Mouse (Mus musculus): Measurements from ENCODE around the gene Tmem8. TPM values are rescaled to one million over a fixed set of nuclear protein-coding genes. Genes with fewer than 3 reads are reported as not detected.

Gene Tmem8
- 1.5 and 1.9 TPM in 2 replicates for polyA plus RNA-seq (2014; fragmentation: Nextera tagmentation; extraction: Ambion mirVana)

DNA sequence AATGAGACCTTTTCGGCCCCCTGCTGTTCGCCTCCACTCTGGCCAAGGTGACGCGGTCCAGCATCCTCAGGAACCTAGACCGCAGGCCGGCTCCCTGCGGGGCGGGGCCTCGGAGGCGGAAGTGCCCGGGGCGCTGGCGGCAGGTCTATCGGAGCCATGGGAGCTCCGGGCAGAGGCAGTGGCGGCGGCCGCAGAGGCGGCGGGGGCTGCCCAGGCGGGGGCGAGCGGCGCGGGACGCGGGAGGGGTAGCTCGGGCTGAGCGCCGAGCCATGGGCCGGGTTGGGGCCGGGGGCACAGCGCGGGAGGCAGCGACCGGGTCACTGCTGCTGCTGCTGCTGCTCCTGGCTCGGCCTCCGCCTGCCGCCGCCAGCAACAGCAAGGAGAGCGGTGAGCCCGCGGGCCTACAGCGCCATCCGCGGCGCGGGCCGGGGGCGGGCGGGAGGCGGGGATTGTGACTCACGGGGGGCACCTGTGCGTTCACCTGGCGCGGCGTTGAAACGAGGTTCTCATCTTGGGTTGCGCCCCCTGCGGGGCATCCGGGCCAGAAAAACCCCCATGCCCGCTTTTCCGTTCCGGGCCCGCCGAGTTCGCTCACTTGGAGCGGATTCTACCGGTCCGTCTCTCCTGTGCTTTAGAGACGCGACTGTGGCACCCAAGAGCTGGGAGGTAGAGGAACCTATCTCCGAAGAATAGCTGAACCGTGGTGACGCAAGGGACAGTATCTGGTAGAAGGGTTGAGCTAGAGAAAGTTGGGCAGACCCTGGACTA lies at the start of gene Tmem8:
Gene Tmem8 (plus strand): TSS at position 119 of the 768 bp plus-strand sequence.
- under 1% methylated on average over 67 of the region's 75 CpGs for WGBS

GRCm38 (mm10) chr17:26064916-26065315 lies 48.2 kb upstream of the Tmem8 start:
- Histone ChIP-seq H3K9me3 (replicated peaks; ENCODE audit: control insufficient read depth, low read length) (no peaks in the 10 kb centered on the region), H3K9ac (ENCODE audit: low read length) (peak overlapping the region; percentile 47), H3K27ac (ENCODE audit: low read depth, low read length) (no peak overlapping the region), H3K4me2 (ENCODE audit: low read length) (peak overlapping the region; percentile 29), H3K36me3 (ENCODE audit: control insufficient read depth, insufficient read depth, low read length) (peaks cover 36% of the 10 kb centered on the region), H3K27me3 (replicated peaks; ENCODE audit: control insufficient read depth, insufficient read depth, low read length) (no peaks in the 10 kb centered on the region), H3K4me3 (ENCODE audit: low read depth, low read length) (peak overlapping the region; percentile 6; the same call in 1 of the 2 replicates), H3K4me1 (ENCODE audit: control insufficient read depth, insufficient read depth, low read length) (peaks cover 25% of the 10 kb centered on the region)
- DNase-seq (ENCODE audit: low spot score) (no peak), ATAC-seq (no peak)
- 81% methylated on average over 6 of the region's 6 CpGs for WGBS

More for the DNA sequence above, at the start of gene Tmem8:
- peak within 1 kb of the TSS; percentile 79 for H3K9ac ChIP-seq (ENCODE audit: low read length)
- H3K4me1 ChIP-seq (ENCODE audit: control insufficient read depth, insufficient read depth, low read length): peaks cover 7% of the 10 kb centered on the region; the same call in 1 of the 2 replicates
- ATAC-seq: peak; percentile 76
- peaks cover 26% of the 10 kb centered on the region for H3K27me3 ChIP-seq (replicated peaks; ENCODE audit: control insufficient read depth, insufficient read depth, low read length)
- peak; percentile 52 for DNase-seq (ENCODE audit: low spot score)
- H3K36me3 ChIP-seq (ENCODE audit: control insufficient read depth, insufficient read depth, low read length): no peaks in the 10 kb centered on the region
- peak within 1 kb of the TSS; percentile 95 for H3K4me2 ChIP-seq (ENCODE audit: low read length)
- peak within 1 kb of the TSS; percentile 72 for H3K4me3 ChIP-seq (ENCODE audit: low read depth, low read length)
- H3K9me3 ChIP-seq (replicated peaks; ENCODE audit: control insufficient read depth, low read length): no peaks in the 10 kb centered on the region
- H3K27ac ChIP-seq (ENCODE audit: low read depth, low read length): no peak within 1 kb of the TSS; the same call in 1 of the 2 replicates

- 88% methylated on average over 7 of the region's 7 CpGs for WGBS
- H3K4me1 ChIP-seq (ENCODE audit: control insufficient read depth, insufficient read depth, low read length): peaks cover 28% of the 10 kb centered on the region
- no peak for ATAC-seq
Measured at GRCm38 (mm10) chr17:26066488-26067020, 46.5 kb upstream of the Tmem8 start.

DNA sequence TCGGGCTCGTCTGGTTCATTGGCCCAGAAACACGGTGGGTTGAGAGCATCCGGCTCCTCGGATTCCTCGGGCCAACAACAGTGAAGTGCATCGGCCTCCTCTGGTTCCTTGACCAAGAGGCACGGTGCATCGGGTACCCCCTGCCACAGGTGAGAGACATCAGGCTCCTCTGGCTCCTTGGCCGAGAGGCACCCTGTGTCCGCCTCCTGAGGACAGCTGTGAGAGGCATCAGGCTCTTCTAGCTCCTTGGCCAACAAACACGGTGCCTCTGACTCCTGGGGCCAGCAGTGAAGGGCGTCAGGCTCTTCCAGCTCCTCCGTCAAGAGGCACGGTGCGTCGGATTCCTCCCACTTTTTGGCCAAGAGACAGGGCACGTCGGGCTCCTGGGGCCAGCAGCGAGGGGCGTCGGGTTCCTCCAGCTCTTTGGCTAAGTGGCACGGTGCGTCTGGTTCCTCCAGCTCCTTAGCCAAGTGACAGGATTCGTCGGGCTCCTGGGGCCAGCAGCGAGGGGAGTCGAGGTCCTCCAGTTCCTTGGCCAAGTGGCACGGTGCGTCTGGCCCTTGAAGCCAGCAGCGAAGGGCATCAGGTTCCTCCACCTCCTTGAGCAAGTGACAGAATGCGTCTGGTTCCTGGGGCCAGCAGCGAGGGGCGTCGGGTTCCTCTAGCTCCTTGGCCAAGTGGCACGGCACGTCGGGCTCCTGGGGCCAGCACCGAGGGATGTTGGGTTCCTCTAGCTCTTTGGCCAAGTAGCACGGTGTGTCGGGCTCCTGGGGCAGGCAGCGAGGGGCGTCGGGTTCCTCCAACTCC lies 44.9 kb upstream of the Tmem8 start:
- under 1% methylated on average over 44 of the region's 44 CpGs for WGBS
- Histone ChIP-seq H3K27ac (ENCODE audit: low read depth, low read length) (peak overlapping the region; percentile 91), H3K9me3 (replicated peaks; ENCODE audit: control insufficient read depth, low read length) (no peaks in the 10 kb centered on the region), H3K4me2 (ENCODE audit: low read length) (peak overlapping the region; percentile 100), H3K27me3 (replicated peaks; ENCODE audit: control insufficient read depth, insufficient read depth, low read length) (no peaks in the 10 kb centered on the region), H3K4me1 (ENCODE audit: control insufficient read depth, insufficient read depth, low read length) (peaks cover 28% of the 10 kb centered on the region), H3K4me3 (ENCODE audit: low read depth, low read length) (peak overlapping the region; percentile 67), H3K9ac (ENCODE audit: low read length) (peak overlapping the region; percentile 97), H3K36me3 (ENCODE audit: control insufficient read depth, insufficient read depth, low read length) (peaks cover 19% of the 10 kb centered on the region)
- no peak; the same call in none of the 2 replicates for ATAC-seq
- peak; percentile 31 for DNase-seq (ENCODE audit: low spot score)

More at GRCm38 (mm10) chr17:26066488-26067020, 46.5 kb upstream of the Tmem8 start:
- H3K9ac ChIP-seq (ENCODE audit: low read length): peak overlapping the region; percentile 97
- no peaks in the 10 kb centered on the region for H3K9me3 ChIP-seq (replicated peaks; ENCODE audit: control insufficient read depth, low read length)
- no peaks in the 10 kb centered on the region for H3K27me3 ChIP-seq (replicated peaks; ENCODE audit: control insufficient read depth, insufficient read depth, low read length)
- peak overlapping the region; percentile 100 for H3K4me2 ChIP-seq (ENCODE audit: low read length)
- H3K36me3 ChIP-seq (ENCODE audit: control insufficient read depth, insufficient read depth, low read length): peaks cover 28% of the 10 kb centered on the region
- DNase-seq (ENCODE audit: low spot score): no peak
- no peak overlapping the region for H3K27ac ChIP-seq (ENCODE audit: low read depth, low read length)
- H3K4me3 ChIP-seq (ENCODE audit: low read depth, low read length): peak overlapping the region; percentile 67

DNA sequence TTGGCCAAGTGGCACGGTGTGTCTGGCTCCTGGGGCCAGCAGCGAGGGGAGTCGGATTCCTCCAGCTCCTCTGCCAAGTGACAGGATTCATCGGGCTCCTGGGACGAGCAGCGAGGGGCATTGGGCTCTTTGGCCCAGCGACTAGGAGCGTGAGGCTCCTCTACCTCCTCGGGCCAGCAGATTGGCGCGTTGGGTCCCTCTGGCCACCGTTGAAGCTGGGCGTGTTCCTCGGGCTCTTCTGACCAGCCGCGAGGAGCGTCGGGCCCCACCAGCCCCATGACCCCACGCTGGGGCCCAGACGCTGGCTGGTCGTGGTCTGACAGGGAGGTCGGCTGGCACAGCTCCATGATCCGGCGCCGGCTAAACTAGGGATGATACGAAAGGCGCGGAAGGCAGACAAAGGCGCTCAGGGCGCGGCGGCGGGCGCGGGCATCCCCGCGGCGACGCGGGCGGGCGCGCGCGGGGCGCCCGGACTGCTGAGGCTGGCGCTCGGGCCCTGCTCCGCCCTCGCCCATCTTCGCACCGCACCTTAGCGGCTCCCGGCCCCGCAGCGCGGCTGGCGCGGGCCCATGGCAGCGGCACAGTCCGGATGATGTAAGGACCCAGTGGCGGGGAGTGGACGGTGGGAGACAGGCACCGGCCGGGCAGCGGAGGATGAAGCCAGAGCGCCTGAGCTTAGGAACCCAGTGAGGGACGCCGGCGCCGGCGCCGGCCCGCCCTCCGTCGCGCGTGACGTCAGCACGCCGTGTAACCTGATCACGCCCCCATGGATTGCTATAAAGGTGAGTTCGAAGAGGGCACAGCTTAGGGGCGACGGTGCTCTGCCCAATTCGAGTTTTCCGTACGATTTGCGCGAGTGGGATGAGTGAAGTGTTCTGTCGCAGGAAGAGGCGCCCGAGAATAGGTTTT lies 44.0 kb upstream of the Tmem8 start, which contains the start of gene Rab11fip3:
Gene Rab11fip3 (minus strand): TSS at position 725 of the 909 bp plus-strand sequence.
- Histone ChIP-seq H3K36me3 (ENCODE audit: control insufficient read depth, insufficient read depth, low read length) (peaks cover 12% of the 10 kb centered on the region), H3K9ac (ENCODE audit: low read length) (peak within 1 kb of the TSS; percentile 97)
- under 1% methylated on average over 93 of the region's 94 CpGs for WGBS

DNA sequence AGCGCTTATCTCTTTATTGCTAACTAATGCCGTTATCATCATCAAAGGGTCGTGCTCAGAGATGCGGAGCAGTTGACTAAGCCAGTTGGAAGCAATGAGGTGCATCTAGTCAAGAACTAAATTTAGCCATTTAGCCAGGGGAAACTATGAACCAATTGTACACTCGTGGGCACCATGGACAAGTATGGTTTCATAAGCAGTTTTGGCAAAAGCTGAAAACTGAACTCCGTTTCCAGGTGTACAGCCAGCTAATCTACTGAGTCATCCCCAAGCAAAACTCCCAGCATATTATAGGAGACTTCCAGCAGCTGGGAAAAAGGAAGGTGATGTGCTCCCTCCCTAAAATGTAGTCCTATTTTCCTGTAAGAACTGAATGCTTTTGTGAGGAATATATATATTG lies 43.0 kb upstream of the Tmem8 start:
- no peak overlapping the region for H3K27ac ChIP-seq (ENCODE audit: low read depth, low read length)
- peaks cover 22% of the 10 kb centered on the region for H3K4me1 ChIP-seq (ENCODE audit: control insufficient read depth, insufficient read depth, low read length)
- H3K36me3 ChIP-seq (ENCODE audit: control insufficient read depth, insufficient read depth, low read length): peaks cover 2% of the 10 kb centered on the region
- WGBS: 41% methylated on average over 6 of the region's 6 CpGs
- H3K9ac ChIP-seq (ENCODE audit: low read length): 0 out of 2 replicates have a peak overlapping the region, but pooled peaks have one; percentile 13
- peak overlapping the region; percentile 100 for H3K4me2 ChIP-seq (ENCODE audit: low read length)
- peak overlapping the region; percentile 67 for H3K4me3 ChIP-seq (ENCODE audit: low read depth, low read length)
- H3K9me3 ChIP-seq (replicated peaks; ENCODE audit: control insufficient read depth, low read length): no peaks in the 10 kb centered on the region
- DNase-seq (ENCODE audit: low spot score) (no peak), ATAC-seq (no peak)
- H3K27me3 ChIP-seq (replicated peaks; ENCODE audit: control insufficient read depth, insufficient read depth, low read length): no peaks in the 10 kb centered on the region

More for the DNA sequence above, 44.0 kb upstream of the Tmem8 start, which contains the start of gene Rab11fip3:
- Histone ChIP-seq H3K4me1 (ENCODE audit: control insufficient read depth, insufficient read depth, low read length) (peaks cover 28% of the 10 kb centered on the region), H3K4me2 (ENCODE audit: low read length) (peak within 1 kb of the TSS; percentile 100), H3K4me3 (ENCODE audit: low read depth, low read length) (peak within 1 kb of the TSS; percentile 67), H3K27me3 (replicated peaks; ENCODE audit: control insufficient read depth, insufficient read depth, low read length) (no peaks in the 10 kb centered on the region), H3K9me3 (replicated peaks; ENCODE audit: control insufficient read depth, low read length) (no peaks in the 10 kb centered on the region), H3K27ac (ENCODE audit: low read depth, low read length) (peak within 1 kb of the TSS; percentile 91)
- ATAC-seq: peak; percentile 95
- peak; percentile 95 for DNase-seq (ENCODE audit: low spot score)

- H3K36me3 ChIP-seq (ENCODE audit: control insufficient read depth, insufficient read depth, low read length): no peaks in the 10 kb centered on the region
- no peak overlapping the region for H3K27ac ChIP-seq (ENCODE audit: low read depth, low read length)
- no peak overlapping the region for H3K4me3 ChIP-seq (ENCODE audit: low read depth, low read length)
- DNase-seq (ENCODE audit: low spot score): no peak
- H3K27me3 ChIP-seq (replicated peaks; ENCODE audit: control insufficient read depth, insufficient read depth, low read length): no peaks in the 10 kb centered on the region
- H3K4me1 ChIP-seq (ENCODE audit: control insufficient read depth, insufficient read depth, low read length): no peaks in the 10 kb centered on the region
- WGBS: 69% methylated on average over 3 of the region's 3 CpGs
- H3K4me2 ChIP-seq (ENCODE audit: low read length): no peak overlapping the region
- ATAC-seq: no peak
- no peaks in the 10 kb centered on the region for H3K9me3 ChIP-seq (replicated peaks; ENCODE audit: control insufficient read depth, low read length)
- no peak overlapping the region for H3K9ac ChIP-seq (ENCODE audit: low read length)
Measured at GRCm38 (mm10) chr17:26075246-26075645, 37.9 kb upstream of the Tmem8 start.

- Histone ChIP-seq H3K27ac (ENCODE audit: low read depth, low read length) (no peak overlapping the region), H3K4me3 (ENCODE audit: low read depth, low read length) (no peak overlapping the region), H3K27me3 (replicated peaks; ENCODE audit: control insufficient read depth, insufficient read depth, low read length) (no peaks in the 10 kb centered on the region), H3K4me2 (ENCODE audit: low read length) (no peak overlapping the region), H3K4me1 (ENCODE audit: control insufficient read depth, insufficient read depth, low read length) (no peaks in the 10 kb centered on the region), H3K36me3 (ENCODE audit: control insufficient read depth, insufficient read depth, low read length) (0 out of 2 replicates have a peak, but pooled peaks cover 4% of the 10 kb centered on the region), H3K9me3 (replicated peaks; ENCODE audit: control insufficient read depth, low read length) (no peaks in the 10 kb centered on the region), H3K9ac (ENCODE audit: low read length) (no peak overlapping the region)
- no peak for ATAC-seq
- peak; percentile 28 for DNase-seq (ENCODE audit: low spot score)
- WGBS: 70% methylated on average over 2 of the region's 2 CpGs
Measured at GRCm38 (mm10) chr17:26078851-26079250, 34.2 kb upstream of the Tmem8 start.

Measured in forebrain, embryonic 14.5 days (tissue).